Mouse (Mus musculus): ENCODE data around the gene Btbd19.
A peak's percentile ranks its signal among the peaks of the same experiment; 100 is the strongest.

Gene Btbd19

GRCm38 (mm10) chr4:117133817-117134600 is 8.5 kb upstream of the Btbd19 start, which contains the start of gene Plk3:
Plk3 (minus strand) TSS chr4:117133963.
- DNase-seq: peak; percentile 98

GRCm38 (mm10) chr4:117133366-117133796 is 7.9 kb upstream of the Btbd19 start:
- no peak for DNase-seq

DNA sequence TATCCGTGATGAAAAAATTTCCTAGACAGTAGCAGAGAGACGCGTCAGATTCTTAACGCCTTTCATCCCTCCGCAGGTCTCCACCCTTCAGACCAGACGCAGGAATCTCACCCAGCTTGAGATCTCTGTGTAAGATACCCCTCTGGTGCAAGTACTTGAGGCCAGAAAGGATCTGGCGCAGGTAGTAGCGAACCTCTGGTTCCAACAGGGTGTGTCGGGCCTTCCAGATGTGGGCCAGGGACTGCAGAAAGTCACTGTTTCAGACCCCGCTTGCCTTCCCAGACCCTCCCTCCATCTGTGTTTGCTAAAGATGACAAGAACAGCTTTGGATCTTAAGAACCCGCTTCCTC is 7.2 kb upstream of the Btbd19 start:
- DNase-seq: no peak

DNA sequence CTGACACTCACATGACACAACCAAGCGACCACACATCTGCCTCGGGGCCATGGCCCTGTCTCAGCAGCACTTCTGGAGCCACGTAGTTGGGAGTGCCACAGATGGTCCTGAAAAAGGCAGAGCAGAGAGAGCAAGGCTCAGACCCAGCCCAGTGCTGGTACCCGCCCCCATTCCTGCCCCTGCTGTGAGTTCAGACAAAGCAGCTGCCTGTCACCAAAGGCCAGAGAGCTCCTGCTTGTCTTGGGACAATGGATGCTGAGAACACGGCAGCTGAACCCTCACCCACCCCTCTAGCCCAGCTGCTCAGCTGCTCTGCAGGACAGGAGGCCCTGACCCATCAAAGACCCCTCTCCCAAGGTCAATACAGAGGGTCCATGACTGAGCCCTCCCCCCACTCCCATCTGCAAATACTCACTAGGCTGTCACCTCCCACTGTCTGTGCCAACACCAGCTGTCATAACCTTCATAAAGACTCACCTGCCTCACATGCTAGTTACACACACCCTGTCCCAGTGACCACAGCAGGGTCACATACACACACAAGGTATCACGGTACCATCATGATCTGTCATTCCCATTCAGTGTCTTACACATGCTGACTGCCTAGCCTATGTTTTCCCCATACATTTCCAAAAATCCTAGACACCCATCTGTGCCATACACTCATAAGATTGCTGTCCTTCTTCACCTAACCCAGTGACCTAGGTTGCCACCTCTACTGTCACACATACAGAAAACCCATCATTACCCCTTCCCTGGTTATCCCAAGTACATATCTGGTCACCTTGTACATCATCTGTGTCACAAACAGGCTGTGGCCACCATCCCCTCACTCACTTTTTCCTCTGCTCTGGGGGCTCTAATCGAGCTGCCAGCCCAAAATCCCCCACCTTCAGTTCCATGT is 6.6 kb upstream of the Btbd19 start:
- no peak for DNase-seq

DNA sequence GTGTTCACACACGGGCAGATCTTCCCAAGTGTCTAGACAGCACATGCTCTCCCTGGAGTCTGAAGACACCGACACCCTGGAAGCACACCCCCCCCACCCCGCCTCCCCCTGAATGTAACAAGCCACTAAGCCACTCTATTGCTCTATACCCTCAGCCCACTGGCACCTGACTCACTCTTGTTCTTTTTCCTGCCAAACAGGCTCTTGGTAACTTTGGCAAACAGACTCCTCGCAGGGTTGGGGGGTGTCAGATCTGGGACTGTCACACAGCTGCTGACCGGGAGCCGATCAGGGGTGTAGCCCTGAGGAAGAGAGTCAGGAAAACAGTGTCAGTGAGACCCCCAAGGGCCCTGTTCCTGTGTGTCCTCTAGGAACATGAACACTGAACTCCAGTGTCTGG is 5.7 kb upstream of the Btbd19 start:
- no peak for DNase-seq

GRCm38 (mm10) chr4:117130790-117131189 is 5.3 kb upstream of the Btbd19 start:
- DNase-seq: no peak

DNA sequence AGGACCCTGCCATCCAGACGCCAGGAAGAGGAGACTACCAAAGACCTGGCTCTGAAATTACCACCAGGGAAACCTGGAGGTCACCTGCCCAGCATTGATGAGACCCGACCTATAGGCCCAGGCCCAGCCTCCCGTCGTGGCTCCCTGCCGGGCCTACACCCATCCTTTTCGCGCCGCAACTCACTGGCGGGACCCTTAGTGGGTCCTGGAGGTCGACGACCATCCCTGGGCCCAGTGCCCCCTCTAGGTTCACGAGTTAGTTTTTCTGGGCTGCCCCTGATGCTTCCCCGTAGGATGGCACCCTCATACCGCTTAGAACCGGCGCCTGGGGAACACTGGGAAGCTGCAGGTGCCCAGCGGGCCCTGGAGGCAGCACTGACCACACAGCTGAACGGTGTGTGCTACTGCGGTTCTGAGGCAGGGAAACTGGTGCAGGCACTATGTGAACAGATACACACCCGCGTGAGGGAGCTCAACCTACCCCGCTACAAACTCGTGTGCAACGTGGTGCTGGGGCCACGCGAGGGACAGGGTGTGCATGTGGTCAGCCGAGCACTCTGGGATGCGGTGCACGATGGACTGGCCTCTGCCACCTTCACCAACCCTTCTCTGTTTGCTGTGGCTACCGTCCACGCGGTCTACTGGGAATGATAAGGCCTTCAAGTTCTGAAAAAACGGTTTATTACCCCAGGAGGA is 2.6 kb upstream of the Btbd19 start:
- no peak for DNase-seq

GRCm38 (mm10) chr4:117126675-117127290 is 1.3 kb upstream of the Btbd19 start, which contains the start of gene Tctex1d4:
Tctex1d4 (plus strand) TSS chr4:117126794.
- no peak for DNase-seq

DNA sequence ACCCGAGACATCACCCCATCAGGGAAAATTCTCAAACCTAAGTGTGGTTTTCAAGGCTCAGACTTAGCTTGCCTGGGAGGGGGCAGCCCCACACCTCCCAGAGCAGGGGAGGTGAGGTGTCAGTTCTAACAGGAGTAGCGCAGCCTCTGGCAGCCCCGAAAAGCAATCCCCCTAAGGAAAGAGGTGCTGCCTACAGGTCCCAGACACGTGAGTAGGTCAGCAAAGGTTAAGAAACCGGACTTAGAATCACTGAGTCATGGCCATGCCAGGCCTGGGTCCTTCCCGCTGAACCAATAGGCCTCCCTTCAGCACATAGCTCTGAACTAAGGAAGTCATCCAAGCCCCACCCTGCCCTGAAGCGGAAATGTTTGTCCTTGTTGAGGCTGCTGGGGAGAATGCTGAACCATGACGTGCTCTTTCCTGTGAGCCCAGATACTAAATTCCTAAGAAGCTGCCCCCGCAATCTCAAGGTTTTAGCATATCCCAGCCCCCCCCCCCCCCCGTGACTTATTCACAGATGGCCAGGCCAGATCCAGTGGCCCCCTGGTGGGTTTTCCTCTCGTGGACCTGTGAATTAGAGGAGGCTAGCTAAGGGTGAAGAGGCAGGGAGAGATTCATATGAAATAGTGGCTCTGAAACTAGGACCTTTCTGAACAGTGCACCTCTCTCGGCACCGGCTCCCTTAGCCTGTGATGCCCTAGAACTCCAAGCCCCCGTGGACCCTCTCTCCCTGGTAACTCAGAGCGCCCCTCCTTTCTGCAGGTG is 567 bp upstream of the Btbd19 start:
- DNase-seq: no peak

- DNase-seq: no peak
Observed at GRCm38 (mm10) chr4:117124518-117125347, 792 bp downstream of the Btbd19 start.

- no peak for DNase-seq
Observed at GRCm38 (mm10) chr4:117124218-117124517, 1.4 kb downstream of the Btbd19 start.

GRCm38 (mm10) chr4:117123546-117124217 is 1.8 kb downstream of the Btbd19 start:
- no peak for DNase-seq

- DNase-seq: no peak
Observed at GRCm38 (mm10) chr4:117122209-117122608, 3.3 kb downstream of the Btbd19 start.

GRCm38 (mm10) chr4:117120445-117121414 is 4.8 kb downstream of the Btbd19 start:
- DNase-seq: peak; percentile 91 to 96

- no peak for DNase-seq
Observed at GRCm38 (mm10) chr4:117120052-117120444, 5.5 kb downstream of the Btbd19 start.

DNA sequence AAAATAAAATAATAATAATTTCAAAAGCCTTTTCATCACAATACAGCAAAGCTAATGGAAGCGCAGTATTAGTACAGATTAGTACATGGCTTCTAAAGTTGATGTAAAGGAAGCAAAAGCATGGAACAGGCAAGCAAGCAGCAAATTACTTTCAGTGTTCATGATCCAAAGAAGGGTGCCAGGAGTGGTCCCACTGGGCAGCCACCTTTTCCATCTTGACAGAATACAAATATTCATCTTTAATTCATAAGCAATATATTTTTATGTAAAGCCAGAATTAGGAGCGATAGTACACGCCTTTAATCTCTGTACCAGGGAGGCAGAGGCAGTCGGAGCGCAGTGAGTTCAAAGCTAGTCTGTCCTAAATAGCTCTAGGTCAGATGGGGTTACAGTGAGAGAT is 5.9 kb downstream of the Btbd19 start:
- no peak for DNase-seq

DNA sequence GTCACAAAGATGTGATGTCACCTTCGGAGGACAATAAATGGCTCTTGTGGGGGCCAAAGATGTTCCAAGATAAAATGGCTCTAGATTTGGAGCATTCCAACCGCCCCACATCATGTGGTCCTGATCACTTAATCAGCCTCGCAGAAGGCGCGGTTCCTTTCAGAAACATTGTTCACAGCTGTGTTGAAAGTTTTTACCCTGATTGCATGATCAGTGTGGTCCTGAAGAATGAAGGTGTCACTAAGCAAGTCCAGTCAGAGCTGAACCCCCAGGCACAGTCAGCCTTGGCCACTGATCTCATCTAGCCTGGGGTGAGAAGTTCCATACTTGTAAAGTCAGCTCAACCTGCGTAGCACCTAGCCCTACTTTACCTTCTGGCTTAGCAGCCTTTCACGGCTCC is 7.6 kb downstream of the Btbd19 start:
- DNase-seq: no peak

GRCm38 (mm10) chr4:117115592-117115991 is 9.9 kb downstream of the Btbd19 start:
- no peak for DNase-seq

- no peak for DNase-seq
Observed at GRCm38 (mm10) chr4:117113237-117113636, 12.3 kb downstream of the Btbd19 start.
